Mouse (Mus musculus) heart, adult 8-10 months (tissue): ENCODE data around the gene Tbc1d22a. TPM values are rescaled to one million over a fixed set of nuclear protein-coding genes. Genes with fewer than 3 reads are reported as not detected.

Experiments used
- DNase-seq: peaks from one replicate; pipeline ENCODE4 v3.0.0; 2022; ENCODE audit warnings: low spot score
- total RNA-seq, 4 experiments: library from RNA; stranded (reverse); gene quantifications; 2 replicates each; pipeline ENCODE4 v1.2.4; 2022

Gene Tbc1d22a
- total RNA-seq, 4 experiments from 2014 or later: 24.9 to 30.8 (median 27.7) TPM

DNA sequence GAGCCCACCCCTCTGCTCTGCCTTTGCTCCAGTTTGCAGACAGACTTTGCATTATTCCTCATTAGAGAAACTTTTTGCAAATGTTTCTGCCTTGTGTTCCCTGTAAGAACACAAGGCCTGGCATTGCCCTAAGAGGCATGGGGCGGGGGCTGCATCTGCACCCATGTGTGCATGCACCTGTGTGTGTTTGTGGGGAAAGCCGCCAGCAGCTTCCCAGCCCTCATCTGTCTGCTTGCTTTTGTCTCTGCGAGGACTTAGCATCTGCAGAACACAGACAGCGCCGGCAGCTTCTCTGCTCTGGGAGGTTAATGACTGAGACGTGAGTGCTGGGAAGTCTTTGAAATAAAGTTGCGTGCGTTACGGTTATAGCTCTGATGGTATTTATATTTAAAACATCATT lies 120.5 kb downstream of the Tbc1d22a start:
- DNase-seq: no peak

DNA sequence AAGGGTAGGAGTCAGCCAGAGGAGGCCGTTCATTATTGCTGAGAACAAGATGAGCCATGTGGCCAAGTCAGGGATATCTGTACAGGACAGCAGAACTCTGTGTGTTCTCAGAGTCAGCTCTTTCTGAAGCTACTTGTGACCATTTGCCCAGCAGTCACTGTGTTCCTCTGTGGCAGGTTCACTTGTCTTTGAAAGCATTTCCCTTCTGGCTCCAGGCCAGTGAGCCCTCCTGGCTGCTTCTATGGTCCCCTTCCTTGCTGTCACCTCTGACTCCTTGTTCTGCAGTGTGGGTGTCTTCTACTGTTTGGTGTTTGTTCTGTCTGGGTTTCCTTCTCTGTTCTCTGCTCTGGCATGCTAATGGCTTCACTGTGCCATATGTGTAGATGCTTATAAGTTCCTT lies 121.5 kb downstream of the Tbc1d22a start:
- no peak for DNase-seq

DNA sequence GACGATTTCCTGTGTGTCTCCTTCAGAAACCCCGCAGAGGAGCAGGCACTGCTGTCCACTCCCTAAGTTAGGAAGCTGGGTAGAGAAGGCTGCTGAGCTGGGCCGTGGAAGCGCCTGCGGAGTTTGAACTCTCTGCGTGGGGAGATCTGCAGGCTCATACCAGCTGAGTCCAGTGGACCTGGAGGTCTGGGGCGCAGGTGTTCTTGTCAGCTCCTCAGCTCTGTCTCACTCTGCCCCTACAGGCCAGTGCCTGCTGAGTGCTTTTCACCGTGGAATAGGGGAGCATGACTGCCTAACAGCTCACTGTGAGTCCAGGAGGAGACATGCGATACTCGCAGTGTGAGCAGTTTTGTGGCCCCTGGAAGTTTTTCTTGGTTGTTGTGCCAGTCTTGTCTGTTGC lies 123.5 kb downstream of the Tbc1d22a start:
- no peak for DNase-seq

DNA sequence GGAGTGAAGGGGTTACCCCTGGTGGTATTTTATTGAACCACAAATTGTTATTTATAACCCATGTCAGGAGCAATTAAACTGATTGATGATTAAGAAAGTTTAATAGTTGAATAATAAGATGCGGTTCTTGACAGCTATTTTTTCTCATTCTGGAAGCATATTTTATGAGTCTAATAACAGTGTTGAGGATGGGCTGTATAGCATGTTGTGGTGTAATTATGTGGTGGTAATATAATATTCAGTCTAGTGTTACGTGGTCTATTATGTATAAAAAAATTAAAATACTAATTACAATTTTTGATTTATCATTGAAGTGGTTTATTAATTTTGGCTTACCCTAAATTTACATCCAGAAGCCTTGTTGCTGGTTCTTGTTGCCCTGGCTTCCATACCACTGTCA lies 125.5 kb downstream of the Tbc1d22a start:
- no peak for DNase-seq

DNA sequence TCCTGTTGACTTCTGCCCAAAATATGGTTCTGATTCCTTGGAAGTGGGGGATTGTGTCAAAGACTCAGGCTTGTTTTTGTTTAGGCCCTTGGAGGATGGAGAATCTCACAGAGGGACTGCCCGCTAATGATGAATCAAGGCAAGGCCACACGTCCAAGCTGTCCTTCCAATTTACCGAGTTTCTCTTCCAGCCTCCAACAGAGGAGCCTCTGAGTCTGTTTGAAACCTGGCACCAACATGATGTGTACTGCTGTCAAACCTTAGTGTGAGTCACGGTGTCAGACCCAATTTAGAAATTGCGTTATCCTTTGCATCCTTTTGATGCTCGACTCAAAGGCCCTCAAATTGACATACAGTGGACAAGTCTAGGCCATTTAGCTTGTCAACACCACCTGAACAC lies 126.5 kb downstream of the Tbc1d22a start:
- DNase-seq: no peak

DNA sequence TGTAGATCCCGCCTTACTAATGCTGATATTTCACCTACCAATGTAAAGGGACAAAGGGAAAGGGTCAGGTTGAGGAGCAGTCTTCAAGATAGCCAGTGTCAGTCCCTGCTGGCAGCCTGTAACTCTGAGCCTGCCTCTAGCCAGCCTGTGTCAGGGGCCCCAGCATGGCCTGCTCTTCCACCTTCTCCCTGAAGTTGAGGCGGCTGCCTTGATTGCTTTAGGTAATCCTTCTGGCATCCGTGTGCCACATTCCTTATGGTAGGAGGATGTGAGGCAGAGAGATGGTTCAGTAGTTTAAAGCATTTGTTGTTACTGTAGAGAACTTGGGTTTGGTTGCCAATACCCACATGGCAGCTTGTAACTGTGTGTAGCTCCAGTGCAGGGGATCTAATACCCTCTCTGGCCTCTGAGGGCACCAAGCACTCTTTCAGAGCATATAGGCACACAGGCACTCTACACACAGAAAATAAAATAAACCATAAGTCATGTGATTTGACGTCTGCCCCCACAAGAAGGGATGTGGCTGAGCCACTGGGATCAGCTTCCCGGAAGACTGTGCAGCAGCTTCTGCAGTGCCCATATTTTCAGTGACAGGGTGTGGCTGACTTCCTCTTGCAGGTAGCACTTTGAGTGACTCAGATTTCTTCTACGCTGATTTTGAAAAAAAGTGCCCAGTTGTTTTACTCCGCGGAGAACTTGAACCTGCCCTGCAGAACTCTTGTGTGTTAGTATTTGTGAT lies 128.5 kb downstream of the Tbc1d22a start:
- DNase-seq: no peak

DNA sequence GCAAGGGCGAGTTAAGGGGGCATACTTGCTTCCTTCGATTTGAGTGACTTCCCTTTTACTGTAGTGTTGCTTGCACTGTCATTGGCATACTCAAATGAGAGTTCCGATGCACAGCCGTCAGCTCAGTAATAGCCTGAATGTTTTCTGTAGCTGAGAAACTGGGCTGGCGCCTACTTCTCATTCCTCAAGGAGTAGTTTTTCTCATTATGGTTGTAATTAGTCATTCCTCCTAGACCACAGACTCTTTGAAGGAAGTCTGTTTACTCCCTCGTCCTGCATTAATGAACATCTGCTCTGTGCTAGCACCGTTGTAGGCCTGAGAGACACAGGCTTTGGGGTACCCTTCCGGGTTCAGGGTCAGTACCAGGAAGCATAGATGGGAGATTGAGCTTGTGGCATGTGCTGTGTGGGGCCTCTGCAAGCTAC lies 130.7 kb downstream of the Tbc1d22a start:
- DNase-seq: no peak

DNA sequence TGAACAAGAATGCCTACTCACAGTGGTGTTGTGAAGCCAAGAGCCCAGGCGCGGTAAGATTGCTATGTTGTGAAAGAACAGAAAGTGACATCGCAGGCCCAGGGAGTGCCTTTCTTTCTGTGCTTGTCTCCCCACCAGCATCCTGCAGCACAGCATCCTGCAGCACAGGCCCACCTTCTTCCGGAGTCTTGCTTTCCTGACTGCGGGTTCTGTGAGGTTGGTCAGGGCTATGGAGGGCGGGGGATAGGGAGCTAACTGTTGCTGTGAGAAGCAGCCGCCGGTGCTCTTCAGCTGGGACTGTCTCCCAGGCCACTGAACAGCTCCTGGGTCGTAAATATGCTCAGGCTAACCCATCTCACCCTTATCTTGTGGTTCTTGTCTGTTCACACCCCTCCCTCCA lies 131.6 kb downstream of the Tbc1d22a start:
- DNase-seq: no peak

DNA sequence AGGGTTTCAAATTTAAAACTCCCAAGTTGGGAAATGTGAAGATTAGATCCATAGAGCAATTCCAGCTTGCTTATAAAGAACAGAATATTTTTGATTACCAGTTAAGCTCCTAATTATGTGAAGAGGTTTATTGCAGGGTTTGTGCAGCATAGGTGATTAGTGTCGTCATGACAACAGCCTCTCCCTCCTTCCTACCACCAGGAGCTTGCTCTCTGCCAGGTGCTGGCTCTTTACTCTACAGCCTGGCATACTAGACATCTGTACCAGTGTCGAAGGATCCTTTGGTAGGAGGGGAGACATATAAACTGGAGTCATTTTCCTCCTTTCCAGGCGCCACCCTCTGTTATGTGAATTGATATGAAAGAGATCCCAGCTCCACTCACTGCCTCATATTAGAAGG lies 132.3 kb downstream of the Tbc1d22a start:
- no peak for DNase-seq

DNA sequence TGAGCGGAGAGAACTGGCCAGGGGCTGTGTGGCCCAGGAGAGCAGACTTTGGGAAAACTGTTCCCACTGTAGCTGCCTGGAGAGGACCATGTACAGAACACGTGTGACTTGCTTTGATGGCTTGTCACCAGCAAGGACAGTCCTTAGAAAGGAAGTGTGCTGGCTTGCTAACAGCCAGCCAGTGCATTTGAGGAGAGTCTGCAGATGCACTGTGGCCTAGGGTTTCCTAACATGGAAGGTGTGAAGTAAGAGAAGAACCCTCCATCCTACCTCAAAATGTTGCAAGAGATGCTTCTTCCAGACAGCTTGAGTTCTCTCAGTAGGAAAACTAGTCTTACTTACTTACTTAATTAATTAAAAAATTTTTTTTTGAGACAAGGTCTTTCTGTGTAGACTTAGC lies 140.7 kb downstream of the Tbc1d22a start:
- no peak for DNase-seq

DNA sequence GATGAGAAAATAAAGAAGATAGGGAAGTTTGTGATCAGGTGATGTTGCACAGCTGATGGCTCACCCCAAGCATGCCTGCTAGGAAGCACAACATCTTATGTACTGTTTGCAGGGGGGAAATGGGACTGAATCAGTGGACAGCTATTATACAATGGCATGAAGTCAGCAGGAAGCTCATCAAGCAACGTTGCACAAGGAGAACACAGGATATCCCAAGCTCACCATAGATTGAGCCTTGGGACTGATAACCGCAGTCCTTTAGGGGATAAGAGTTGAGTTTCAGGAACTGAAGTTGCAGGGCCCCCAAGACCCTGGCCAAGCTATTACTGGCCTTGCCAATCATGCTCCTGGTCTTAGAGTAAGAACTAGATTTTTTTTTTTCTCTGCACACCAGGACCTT lies 141.6 kb downstream of the Tbc1d22a start:
- DNase-seq: no peak

DNA sequence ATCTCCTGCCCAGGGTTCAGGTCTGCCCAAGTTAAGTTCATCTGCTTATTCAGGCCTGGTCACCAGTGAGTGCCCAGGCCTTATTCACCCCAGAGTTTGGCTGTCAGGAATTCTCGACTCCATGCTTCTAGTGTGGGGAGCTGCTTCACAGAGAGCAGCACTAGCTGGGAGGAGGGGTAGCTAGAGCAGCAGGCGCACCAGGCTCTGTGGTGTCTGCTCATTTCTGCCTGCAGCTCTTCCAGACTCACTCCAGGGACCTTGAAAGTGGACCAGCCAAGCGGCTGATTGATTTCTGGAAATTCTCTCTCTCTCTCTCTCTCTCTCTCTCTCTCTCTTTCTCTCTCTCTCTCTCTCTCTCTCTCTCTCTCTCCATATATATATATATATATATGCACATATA lies 146.1 kb downstream of the Tbc1d22a start:
- no peak for DNase-seq

DNA sequence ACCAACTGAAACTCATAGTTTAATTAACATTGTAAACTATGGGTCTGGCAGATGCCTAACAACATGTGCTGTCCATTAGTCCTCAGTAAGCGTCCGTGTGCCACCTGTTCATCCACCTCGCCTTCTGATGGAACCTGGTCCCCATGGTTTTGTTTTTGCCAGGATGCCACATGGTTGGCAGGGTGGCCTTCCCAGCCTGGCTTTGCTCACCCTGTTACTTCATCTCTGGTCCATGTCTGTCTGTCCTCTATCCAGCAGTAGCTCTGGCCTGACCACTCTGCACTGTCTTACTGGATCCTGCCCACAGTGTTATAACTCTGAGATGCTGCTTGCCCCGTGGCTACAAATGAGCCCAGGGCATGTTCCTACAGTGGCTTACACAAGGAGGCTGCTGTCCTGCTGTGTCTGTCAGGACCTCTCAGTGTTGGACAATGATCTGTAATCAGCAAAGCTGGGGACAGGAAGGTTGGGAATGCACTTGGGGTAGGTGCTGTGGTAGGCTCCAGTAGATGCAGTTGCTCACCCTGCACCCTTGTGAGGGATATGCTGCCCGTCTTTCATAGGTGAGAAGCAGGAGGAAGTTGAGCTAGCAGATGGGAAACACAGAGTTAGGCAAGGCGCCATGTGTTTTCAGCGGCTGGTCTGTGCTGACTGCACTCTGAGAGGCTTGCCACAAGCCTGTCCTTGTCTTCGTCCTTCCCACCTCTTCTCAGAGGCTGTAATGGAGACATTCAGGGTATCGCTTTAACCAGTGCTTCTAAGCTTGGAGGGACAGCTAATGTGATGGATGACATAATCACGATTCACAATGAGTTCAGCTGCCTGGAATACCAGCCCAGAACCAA lies 148.3 kb downstream of the Tbc1d22a start:
- DNase-seq: peak; percentile 4

DNA sequence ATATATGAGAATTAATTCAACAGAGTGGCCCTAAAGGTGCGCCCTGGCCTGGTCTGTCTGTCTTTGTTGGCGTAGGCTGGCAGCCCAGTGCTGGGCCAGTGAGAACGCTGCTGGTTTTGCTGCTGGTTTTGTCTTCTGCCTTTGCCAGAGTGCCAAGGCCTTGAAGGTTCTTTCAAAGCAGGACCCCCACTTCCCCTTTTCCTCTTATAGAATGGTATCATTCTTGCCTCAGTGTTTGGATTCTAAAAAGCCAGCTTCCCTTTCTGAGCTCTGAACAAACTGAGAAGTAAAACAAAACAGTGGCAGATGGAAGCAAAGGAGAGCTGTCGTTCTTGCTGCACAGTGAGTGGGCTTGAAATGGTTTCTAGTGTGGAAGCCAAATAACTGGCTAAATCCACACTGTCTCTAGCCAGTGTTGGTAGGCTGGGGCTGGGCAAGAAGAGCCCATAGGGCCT lies 149.6 kb downstream of the Tbc1d22a start:
- peak; percentile 13 for DNase-seq

DNA sequence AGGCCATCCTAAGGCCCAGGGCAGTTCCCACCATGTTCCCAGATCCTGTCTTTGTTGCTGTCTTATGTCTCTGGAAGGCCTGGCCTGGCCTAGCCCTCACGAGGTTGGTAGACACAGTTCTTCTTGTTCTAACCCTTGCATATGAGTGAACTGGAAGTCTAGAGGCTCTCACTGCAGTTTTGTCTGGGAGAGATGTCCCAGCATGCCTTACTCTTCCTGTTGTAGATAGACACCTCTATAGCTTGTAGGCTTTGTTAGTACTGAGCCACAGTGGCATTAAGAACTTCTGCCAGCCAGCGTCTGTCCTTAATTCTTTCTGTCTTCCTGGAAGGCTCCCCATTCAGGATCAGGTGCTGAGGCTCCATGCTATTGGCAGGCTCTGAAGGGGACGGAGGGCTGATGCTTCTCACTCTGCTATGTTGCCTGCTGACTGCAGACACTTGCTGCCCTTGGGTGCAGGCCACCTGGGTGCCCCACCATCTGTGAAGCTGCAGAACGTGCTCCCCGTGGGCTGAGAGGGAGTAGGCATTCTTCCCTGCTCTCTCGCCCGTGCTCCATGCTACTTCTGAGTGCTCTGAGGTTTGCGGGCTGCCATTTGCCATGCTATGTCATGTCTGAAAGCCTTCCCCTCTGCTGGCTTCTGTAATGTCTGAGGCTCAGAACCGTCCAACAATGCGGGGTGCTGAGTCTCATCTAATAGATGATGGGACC lies 150.8 kb downstream of the Tbc1d22a start:
- DNase-seq: no peak

DNA sequence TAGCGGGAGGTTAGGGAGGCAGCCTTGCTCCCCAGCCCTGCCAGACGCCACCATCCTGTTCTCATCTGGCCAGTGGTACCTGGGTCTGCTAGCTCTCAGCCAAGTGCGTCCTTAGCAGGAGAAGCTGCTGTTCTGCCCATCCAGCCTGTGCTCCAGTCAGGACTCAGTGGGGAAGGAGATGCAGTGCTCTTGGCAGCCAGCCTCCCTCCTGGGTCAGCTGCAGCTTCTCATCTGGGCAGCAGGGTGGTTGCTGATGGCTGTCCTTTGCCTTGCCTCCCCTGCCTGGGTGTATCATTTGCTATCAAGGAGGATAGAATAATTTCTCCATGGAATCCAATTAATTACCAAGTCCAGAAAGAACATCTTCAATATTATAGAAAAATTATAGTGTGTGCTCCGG lies 152.5 kb downstream of the Tbc1d22a start:
- DNase-seq: no peak

DNA sequence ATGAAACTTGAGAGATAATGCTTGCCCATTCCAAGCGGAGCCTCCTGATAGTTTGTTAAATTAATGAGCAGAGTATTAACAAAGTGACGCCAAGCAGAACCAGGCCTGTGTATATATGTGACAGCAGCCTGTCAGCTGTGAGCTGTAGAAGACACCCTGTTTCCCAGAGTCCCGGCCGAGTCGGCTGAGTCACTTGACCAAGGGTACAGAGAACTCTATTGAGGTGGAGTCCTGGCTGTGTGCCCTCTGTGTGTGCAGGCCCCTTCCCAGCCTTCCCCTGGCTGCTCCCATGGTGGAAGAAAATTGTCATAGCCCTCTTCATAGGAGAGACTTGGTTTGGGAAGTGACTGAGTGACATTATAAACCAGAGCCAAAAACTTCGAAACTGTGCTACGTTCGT lies 153.0 kb downstream of the Tbc1d22a start:
- DNase-seq: no peak

DNA sequence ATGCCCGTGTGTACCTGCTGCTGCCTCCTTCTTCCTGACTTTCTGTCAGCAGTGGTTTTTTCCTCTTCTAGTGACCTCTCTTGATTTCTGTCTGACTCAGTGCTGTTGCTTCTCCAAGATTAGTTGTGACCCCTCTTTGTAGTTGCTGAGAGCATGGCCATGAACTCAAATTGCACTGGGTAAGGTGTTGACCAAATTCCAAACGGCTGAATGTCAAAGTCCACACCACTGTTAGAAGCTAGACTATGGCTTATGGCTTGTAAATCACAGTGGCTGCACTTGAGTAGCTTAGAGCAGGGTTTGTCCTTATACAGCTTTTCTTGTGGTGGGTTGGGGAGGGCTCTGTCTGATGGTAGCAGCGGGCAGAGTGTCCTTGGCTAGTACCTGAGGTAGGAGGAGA lies 156.6 kb downstream of the Tbc1d22a start:
- DNase-seq: no peak

DNA sequence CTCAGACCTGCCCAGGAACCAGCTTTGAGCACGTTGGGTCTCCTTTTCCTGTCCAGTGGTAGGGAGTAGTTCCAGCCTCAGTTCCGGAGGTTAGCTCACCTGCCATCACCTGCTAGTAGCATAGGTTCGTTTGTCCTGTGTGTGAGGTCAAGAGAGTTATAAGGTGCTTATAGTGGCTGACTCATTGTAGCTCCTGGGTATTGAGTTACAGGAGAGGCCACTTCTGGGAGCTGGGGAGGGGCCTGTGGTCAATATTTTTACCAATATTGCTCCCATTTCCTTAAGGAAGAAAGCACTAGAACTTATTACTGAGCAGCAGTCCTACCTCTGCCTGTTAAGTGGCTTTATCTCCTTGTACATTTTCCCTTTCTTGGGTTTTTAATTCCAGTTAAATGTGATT lies 161.0 kb downstream of the Tbc1d22a start:
- DNase-seq: no peak

DNA sequence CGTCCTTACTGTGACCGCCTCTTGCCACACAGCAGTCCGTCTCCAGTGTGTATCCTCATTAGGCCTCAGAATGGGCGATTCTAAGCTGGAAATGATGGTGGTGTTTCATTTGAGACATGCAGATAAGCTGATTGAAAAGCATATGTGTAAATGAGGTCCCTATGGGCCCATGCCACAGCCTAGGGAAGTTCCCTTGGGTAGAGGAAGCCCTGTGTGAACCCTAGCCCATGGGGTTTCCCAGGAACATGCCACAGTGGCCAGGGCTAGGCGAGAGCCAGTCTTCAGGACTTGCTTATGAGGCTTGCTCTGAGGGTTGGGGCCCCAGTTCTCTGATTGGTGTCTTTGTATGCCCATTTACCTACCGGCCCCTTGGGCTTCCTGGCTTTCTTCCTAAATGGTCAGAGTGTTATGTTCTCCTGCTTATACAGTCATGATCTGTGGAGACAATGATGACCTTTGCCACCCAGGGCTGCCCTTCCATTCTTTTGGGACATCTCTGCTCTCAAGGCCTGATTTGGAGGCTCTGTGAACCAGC lies 161.7 kb downstream of the Tbc1d22a start:
- DNase-seq: no peak

DNA sequence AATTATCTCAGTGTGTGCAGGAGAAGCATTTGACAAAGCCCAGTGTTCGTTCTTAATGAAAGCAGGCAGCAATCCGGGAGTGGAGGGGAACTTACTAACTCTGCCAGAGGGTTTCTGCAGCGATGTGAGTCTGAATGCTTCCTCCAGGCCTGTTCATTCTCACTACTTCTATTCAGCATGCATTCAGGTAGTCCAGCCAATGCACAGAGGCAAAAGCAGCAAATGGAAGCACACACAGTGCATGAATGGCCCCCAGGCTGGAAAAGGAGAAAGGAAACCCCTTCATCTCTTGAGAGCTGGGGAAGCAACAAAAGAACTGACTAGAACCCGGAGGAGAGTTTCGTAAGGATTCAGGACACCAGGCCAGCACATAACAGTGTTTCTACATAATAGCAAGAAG lies 169.0 kb downstream of the Tbc1d22a start:
- no peak for DNase-seq

DNA sequence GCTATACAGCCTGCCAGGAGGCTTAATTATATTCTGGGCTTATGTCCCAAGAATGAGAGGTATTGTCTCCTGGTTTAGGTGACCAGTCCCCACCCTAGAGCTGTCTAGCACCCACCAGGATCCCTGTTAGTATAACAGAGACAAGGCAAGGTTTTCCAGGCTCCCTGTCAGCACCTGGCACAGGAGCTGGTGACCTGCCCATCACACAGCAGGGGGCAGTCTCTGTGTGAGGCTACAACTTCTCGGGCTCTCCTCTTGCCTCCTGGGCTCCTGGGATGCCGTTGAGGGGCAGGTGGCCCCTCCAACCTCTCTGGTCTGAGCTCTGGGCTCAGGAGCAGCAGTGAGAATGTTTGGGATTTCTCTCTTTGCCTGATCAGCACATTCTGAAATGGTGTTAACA lies 171.2 kb downstream of the Tbc1d22a start:
- DNase-seq: no peak
